Mouse (Mus musculus) embryonic fibroblast, embryonic 13.5 days (primary cell): ENCODE measurements around the gene 2010003K11Rik. TPM values are rescaled to one million over a fixed set of nuclear protein-coding genes. Genes with fewer than 3 reads are reported as not detected.

ENCODE experiments used
- H3K27ac ChIP-seq: 2 replicates; pipeline ENCODE4 v1.5.1; 2012; ENCODE audit warnings: low read length, control low read depth, inconsistent platforms; ENCODE audit not compliant: insufficient read depth
- H3K4me1 ChIP-seq: 2 replicates; pipeline ENCODE4 v1.6.1; 2011; ENCODE audit warnings: low read length; ENCODE audit not compliant: control insufficient read depth, insufficient read depth
- H3K4me3 ChIP-seq: 2 replicates; pipeline ENCODE4 v1.5.1; 2011; ENCODE audit warnings: mild to moderate bottlenecking, control low read depth, low read length; ENCODE audit not compliant: insufficient read depth
- CTCF ChIP-seq: IDR thresholded peaks from 2 replicates; pipeline ENCODE4 v1.5.1; 2011; ENCODE audit warnings: mild to moderate bottlenecking, control low read depth, low read length, moderate library complexity, borderline replicate concordance; ENCODE audit not compliant: insufficient read depth
- POLR2A ChIP-seq: IDR thresholded peaks from 2 replicates; pipeline ENCODE4 v1.6.1; 2011; ENCODE audit warnings: low read depth, mild to moderate bottlenecking, control low read depth, low read length, moderate library complexity
- polyA plus RNA-seq: library from polyadenylated mRNA; stranded (reverse); fragments of >200 nt; gene quantifications from 2 replicates; pipeline ENCODE4 v1.2.4, GENCODE M21; 2011; ENCODE audit warnings: low read depth; ENCODE audit not compliant: missing spikeins, insufficient read length

2010003K11Rik gene
- not detected in 2 replicates for polyA plus RNA-seq

GRCm38 (mm10) chr19:4498062-4498933, at the start of gene 2010003K11Rik:
Gene 2010003K11Rik (minus strand): TSS chr19:4498583.
- H3K4me1 ChIP-seq: peaks cover 3% of the 10 kb centered on the region; the same call in 1 of the 2 replicates
- TF ChIP-seq POLR2A (no peak), CTCF (no peak)
- no peak within 1 kb of the TSS for H3K27ac ChIP-seq
- no peak within 1 kb of the TSS for H3K4me3 ChIP-seq

GRCm38 (mm10) chr19:4547801-4548200, 49.4 kb upstream of the 2010003K11Rik start:
- Histone ChIP-seq H3K27ac (no peak overlapping the region; the same call in 1 of the 2 replicates), H3K4me3 (no peak overlapping the region), H3K4me1 (no peaks in the 10 kb centered on the region; the same call in 1 of the 2 replicates)
- no peak for TF ChIP-seq POLR2A
- no peak for TF ChIP-seq CTCF

GRCm38 (mm10) chr19:4545841-4546240, 47.5 kb upstream of the 2010003K11Rik start:
- Histone ChIP-seq H3K4me3 (no peak overlapping the region), H3K4me1 (peaks cover 3% of the 10 kb centered on the region), H3K27ac (no peak overlapping the region)
- TF ChIP-seq CTCF (no peak), POLR2A (no peak)

- TF ChIP-seq POLR2A: no peak
- TF ChIP-seq CTCF: no peak
- peaks cover 3% of the 10 kb centered on the region for H3K4me1 ChIP-seq
- H3K4me3 ChIP-seq: no peak overlapping the region
- no peak overlapping the region for H3K27ac ChIP-seq
Observed at GRCm38 (mm10) chr19:4545091-4545490, 46.7 kb upstream of the 2010003K11Rik start.

- TF ChIP-seq CTCF (no peak), POLR2A (no peak)
- Histone ChIP-seq H3K4me3 (no peak overlapping the region), H3K27ac (no peak overlapping the region), H3K4me1 (peaks cover 3% of the 10 kb centered on the region; the same call in 1 of the 2 replicates)
Observed at GRCm38 (mm10) chr19:4542081-4542480, 43.7 kb upstream of the 2010003K11Rik start.

- H3K4me3 ChIP-seq: no peak overlapping the region
- TF ChIP-seq POLR2A (no peak), CTCF (no peak)
- no peak overlapping the region for H3K27ac ChIP-seq
- peaks cover 3% of the 10 kb centered on the region; the same call in 1 of the 2 replicates for H3K4me1 ChIP-seq
Observed at GRCm38 (mm10) chr19:4540992-4541391, 42.6 kb upstream of the 2010003K11Rik start.

GRCm38 (mm10) chr19:4540263-4540662, 41.9 kb upstream of the 2010003K11Rik start:
- no peak overlapping the region for H3K4me3 ChIP-seq

GRCm38 (mm10) chr19:4536606-4537005, 38.2 kb upstream of the 2010003K11Rik start:
- TF ChIP-seq CTCF: no peak
- TF ChIP-seq POLR2A: no peak
- H3K27ac ChIP-seq: no peak overlapping the region
- H3K4me1 ChIP-seq: peaks cover under 1% of the 10 kb centered on the region; the same call in 1 of the 2 replicates
- no peak overlapping the region for H3K4me3 ChIP-seq

More at GRCm38 (mm10) chr19:4540263-4540662, 41.9 kb upstream of the 2010003K11Rik start:
- TF ChIP-seq POLR2A: no peak
- TF ChIP-seq CTCF: no peak
- Histone ChIP-seq H3K27ac (no peak overlapping the region), H3K4me1 (peaks cover 3% of the 10 kb centered on the region; the same call in 1 of the 2 replicates)

- H3K27ac ChIP-seq: no peak overlapping the region
- no peak overlapping the region for H3K4me3 ChIP-seq
- TF ChIP-seq CTCF (no peak), POLR2A (no peak)
- H3K4me1 ChIP-seq: no peaks in the 10 kb centered on the region
Observed at GRCm38 (mm10) chr19:4535922-4536321, 37.5 kb upstream of the 2010003K11Rik start.

- Histone ChIP-seq H3K4me3 (no peak overlapping the region), H3K27ac (no peak overlapping the region), H3K4me1 (no peaks in the 10 kb centered on the region)
- TF ChIP-seq POLR2A (no peak), CTCF (no peak)
Observed at GRCm38 (mm10) chr19:4534646-4535045, 36.3 kb upstream of the 2010003K11Rik start.
